Mouse (Mus musculus): Measurements from ENCODE around the gene Rnaseh2a.

DNA sequence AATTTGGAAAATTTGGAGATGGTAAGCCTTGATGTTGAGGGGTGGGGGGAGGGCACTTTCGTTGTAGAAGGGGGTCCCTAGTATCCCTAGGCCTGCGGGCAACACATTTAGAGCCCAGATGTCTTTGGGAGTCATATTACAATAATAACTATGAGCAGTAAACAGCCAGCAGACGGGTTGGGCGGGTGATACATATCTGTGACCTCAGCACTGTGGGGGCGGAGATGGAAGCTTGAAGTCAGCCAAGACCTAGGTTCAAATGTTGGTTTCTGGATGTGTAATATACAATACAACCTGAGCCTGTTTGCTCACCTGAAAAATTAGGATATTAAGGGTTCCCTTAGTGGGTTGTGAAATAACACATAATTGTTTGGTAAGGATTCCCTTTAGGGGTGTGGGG lies 59.6 kb downstream of the Rnaseh2a start:
- TF ChIP-seq CTCF (IDR thresholded peaks at IDR 0.05; ENCODE audit: control insufficient read depth, insufficient read depth, insufficient replicate concordance, low read depth, low read length) (no peak), POLR2A (IDR thresholded peaks at IDR 0.05; ENCODE audit: control insufficient read depth, low read depth, low read length) (no peak)
